Mouse (Mus musculus): Measurements from ENCODE around the gene Orai2. TPM values are rescaled to one million over a fixed set of nuclear protein-coding genes. Genes with fewer than 3 reads are reported as not detected.

The Orai2 gene
- total and polyA plus RNA-seq, 3 experiments = 43.4 to 53.1 (median 50.2) TPM

DNA sequence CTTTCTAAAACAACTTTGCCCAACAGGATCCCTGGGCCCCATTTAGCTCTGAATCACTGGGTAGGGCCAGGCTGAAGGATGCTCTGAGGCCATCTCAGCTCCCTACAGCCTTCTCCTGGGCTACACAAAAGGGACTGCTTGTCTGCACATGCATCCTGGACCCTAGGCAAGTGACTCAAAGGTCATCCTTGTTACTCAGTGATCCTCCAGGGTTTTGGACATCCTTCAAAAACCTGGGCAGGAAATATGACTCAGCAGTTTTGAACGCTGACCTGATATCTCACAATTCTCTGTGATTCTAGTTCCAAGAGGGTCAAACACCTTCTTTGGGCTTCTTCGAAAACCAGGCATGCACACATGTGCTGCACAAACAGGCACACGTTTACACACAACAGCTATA lies 61.5 kb downstream of the Orai2 start:
- Histone ChIP-seq H3K27me3 (ENCODE audit: insufficient read depth, low read length) (peaks cover 59% of the 10 kb centered on the region), H3K9me3 (replicated peaks) (peaks cover 4% of the 10 kb centered on the region), H3K4me3 (ENCODE audit: low read depth, low read length) (no peak overlapping the region), H3K36me3 (replicated peaks) (no peaks in the 10 kb centered on the region), H3K4me1 (ENCODE audit: insufficient read depth, low read depth, low read length) (peaks cover 11% of the 10 kb centered on the region; the same call in 1 of the 2 replicates)
- no peak for DNase-seq (ENCODE audit: low spot score)
- no peak for TF ChIP-seq POLR2AphosphoS5 (IDR thresholded peaks at IDR 0.05; ENCODE audit: insufficient replicate concordance, low read depth, low read length)
- TF ChIP-seq GATA2 (IDR thresholded peaks at IDR 0.05; ENCODE audit: borderline replicate concordance, low read depth, low read length) = no peak
- no peak for ATAC-seq (ENCODE audit: extremely low read depth, insufficient number of reproducible peaks, low FRiP score, poor library complexity, severe bottlenecking)

DNA sequence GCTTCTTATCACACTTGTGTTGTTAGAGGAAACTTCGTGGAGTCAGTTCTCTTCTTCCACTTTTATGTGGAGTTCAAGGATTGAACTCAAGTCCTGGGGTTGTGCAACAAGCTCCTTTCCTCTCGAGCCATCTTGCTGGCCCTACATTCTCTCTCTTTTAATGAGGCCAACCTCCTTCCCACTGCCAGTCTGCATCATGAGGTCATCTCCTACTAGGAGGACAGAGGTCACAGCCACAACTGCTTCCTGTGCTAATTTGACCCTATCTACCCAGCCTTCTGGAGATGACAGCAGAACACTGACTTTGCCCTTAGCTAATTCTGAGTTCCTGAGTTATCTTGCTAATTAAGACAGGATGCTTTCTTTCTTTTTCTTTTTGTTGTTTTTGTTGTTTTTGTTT lies 62.0 kb downstream of the Orai2 start:
- TF ChIP-seq POLR2AphosphoS5 (IDR thresholded peaks at IDR 0.05; ENCODE audit: insufficient replicate concordance, low read depth, low read length) = no peak
- TF ChIP-seq GATA1 (IDR thresholded peaks at IDR 0.05; ENCODE audit: borderline replicate concordance, low read length) = no peak
- TF ChIP-seq CTCF (IDR thresholded peaks at IDR 0.05; ENCODE audit: low read depth, low read length) = no peak
- no peak for TF ChIP-seq TAL1 (conservative IDR thresholded peaks at IDR 0.05; ENCODE audit: low read depth, low read length)
- no peak for TF ChIP-seq GATA2 (IDR thresholded peaks at IDR 0.05; ENCODE audit: borderline replicate concordance, low read depth, low read length)
- peaks cover 11% of the 10 kb centered on the region; the same call in 1 of the 2 replicates for H3K4me1 ChIP-seq (ENCODE audit: insufficient read depth, low read depth, low read length)
- no peaks in the 10 kb centered on the region for H3K36me3 ChIP-seq (replicated peaks)
- no peak overlapping the region for H3K4me3 ChIP-seq (ENCODE audit: low read depth, low read length)
- ATAC-seq (ENCODE audit: extremely low read depth, insufficient number of reproducible peaks, low FRiP score, poor library complexity, severe bottlenecking) (no peak), DNase-seq (ENCODE audit: low spot score) (no peak)
- peaks cover 4% of the 10 kb centered on the region for H3K9me3 ChIP-seq (replicated peaks)
- peaks cover 62% of the 10 kb centered on the region for H3K27me3 ChIP-seq (ENCODE audit: insufficient read depth, low read length)

DNA sequence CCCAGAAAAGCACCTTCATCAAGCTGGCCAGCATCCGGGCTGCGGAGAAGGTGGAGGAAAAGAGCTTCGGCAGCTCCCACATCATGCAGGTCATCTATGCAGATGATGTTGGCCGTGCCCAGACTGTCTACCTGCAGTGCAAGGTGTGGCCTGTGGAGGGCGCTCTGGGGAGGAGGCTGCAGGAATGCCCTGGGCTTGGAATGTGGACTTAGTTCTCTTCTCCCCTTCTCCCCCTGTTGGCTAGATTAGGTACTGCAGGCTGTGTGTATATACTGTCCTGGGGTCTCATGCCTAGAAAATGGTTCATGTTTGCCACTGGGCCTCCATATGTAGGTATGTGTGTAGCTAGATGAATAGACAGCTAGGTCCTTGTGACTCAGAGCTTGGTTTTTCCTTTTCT lies 66.0 kb downstream of the Orai2 start:
- Histone ChIP-seq H3K36me3 (replicated peaks) (no peaks in the 10 kb centered on the region), H3K9me3 (replicated peaks) (peaks cover 4% of the 10 kb centered on the region), H3K4me1 (ENCODE audit: insufficient read depth, low read depth, low read length) (peaks cover 19% of the 10 kb centered on the region), H3K27me3 (ENCODE audit: insufficient read depth, low read length) (peaks cover 56% of the 10 kb centered on the region), H3K4me3 (ENCODE audit: low read depth, low read length) (no peak overlapping the region)
- TF ChIP-seq CTCF (IDR thresholded peaks at IDR 0.05; ENCODE audit: low read depth, low read length) (peak; percentile 75), TAL1 (conservative IDR thresholded peaks at IDR 0.05; ENCODE audit: low read depth, low read length) (no peak)
- no peak for ATAC-seq (ENCODE audit: extremely low read depth, insufficient number of reproducible peaks, low FRiP score, poor library complexity, severe bottlenecking)
- no peak for DNase-seq (ENCODE audit: low spot score)

DNA sequence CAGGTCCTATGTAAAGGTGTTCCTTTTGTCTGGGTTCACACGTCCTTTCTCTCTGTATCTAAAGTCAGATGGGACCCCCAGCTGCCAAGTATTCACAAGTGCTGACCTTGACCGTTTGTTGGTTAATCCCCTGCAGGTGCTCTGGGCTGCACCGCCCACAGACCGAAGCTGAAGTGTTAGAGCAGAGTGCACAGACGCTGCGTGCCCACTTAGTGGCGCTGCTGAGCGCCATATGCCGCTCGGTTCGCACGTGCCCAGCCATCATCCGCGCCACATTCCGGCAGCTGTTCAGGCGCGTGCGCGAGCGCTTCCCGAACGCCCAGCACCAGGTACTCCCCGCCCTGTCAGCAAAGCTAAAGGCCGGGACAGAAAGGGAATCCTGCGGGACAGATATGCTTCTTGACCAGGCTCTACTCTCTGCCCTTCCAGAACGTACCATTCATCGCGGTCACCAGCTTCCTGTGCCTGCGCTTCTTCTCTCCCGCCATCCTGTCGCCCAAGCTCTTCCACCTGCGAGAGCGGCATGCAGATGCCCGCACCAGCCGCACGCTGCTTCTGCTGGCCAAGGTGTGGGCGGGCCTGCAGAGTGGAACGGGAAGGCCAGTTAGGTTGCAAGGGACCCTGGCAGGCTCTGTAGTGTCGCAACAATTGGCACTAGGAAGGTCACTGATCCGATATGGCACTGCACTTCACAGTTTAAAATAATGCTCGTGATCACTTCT lies 68.3 kb downstream of the Orai2 start:
- ATAC-seq (ENCODE audit: extremely low read depth, insufficient number of reproducible peaks, low FRiP score, poor library complexity, severe bottlenecking) = peak; percentile 45; the same call in 1 of the 2 replicates
- H3K4me1 ChIP-seq (ENCODE audit: insufficient read depth, low read depth, low read length) = peaks cover 18% of the 10 kb centered on the region
- H3K9me3 ChIP-seq (replicated peaks) = peaks cover 4% of the 10 kb centered on the region
- peak overlapping the region; percentile 62; the same call in 1 of the 2 replicates for H3K4me3 ChIP-seq (ENCODE audit: low read depth, low read length)
- peaks cover 51% of the 10 kb centered on the region for H3K27me3 ChIP-seq (ENCODE audit: insufficient read depth, low read length)
- H3K36me3 ChIP-seq (replicated peaks) = no peaks in the 10 kb centered on the region
- TF ChIP-seq GATA2 (IDR thresholded peaks at IDR 0.05; ENCODE audit: borderline replicate concordance, low read depth, low read length) (no peak), POLR2AphosphoS5 (IDR thresholded peaks at IDR 0.05; ENCODE audit: insufficient replicate concordance, low read depth, low read length) (no peak), CTCF (IDR thresholded peaks at IDR 0.05; ENCODE audit: low read depth, low read length) (peak; percentile 79)
- DNase-seq (ENCODE audit: low spot score) = peak; percentile 61

DNA sequence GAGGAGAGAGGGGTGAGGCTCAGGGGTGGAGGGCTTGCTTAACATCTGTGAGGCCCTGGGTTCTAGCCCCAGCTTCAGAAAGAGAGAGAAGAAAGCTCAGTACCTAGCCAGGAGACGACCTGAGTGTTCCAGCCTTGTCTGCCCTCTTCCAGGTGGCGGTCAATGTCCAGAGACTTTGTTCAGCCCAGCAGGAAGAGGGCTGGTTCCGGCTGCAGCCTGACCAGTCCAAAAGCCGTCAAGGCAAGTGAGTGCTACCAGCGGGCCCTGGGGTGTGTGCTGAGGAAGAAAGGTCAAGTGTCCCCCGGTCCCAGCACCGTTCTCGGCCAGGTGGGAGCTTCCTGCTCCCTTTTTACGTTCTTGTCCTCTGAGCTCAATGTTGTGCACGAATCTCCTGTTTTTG lies 72.0 kb downstream of the Orai2 start:
- TF ChIP-seq GATA1 (IDR thresholded peaks at IDR 0.05; ENCODE audit: borderline replicate concordance, low read length) (no peak), CTCF (IDR thresholded peaks at IDR 0.05; ENCODE audit: low read depth, low read length) (no peak), GATA2 (IDR thresholded peaks at IDR 0.05; ENCODE audit: borderline replicate concordance, low read depth, low read length) (no peak), POLR2AphosphoS5 (IDR thresholded peaks at IDR 0.05; ENCODE audit: insufficient replicate concordance, low read depth, low read length) (no peak), TAL1 (conservative IDR thresholded peaks at IDR 0.05; ENCODE audit: low read depth, low read length) (no peak)
- no peaks in the 10 kb centered on the region for H3K36me3 ChIP-seq (replicated peaks)
- peaks cover 37% of the 10 kb centered on the region for H3K27me3 ChIP-seq (ENCODE audit: insufficient read depth, low read length)

More for the DNA sequence above, 72.0 kb downstream of the Orai2 start:
- H3K4me1 ChIP-seq (ENCODE audit: insufficient read depth, low read depth, low read length) = peaks cover 18% of the 10 kb centered on the region
- DNase-seq (ENCODE audit: low spot score) (no peak), ATAC-seq (ENCODE audit: extremely low read depth, insufficient number of reproducible peaks, low FRiP score, poor library complexity, severe bottlenecking) (no peak)
- H3K9me3 ChIP-seq (replicated peaks) = no peaks in the 10 kb centered on the region
- no peak overlapping the region for H3K4me3 ChIP-seq (ENCODE audit: low read depth, low read length)

Other genes with a start within 250 kb of the Orai2 start
- gene Ywhag, start 236.1 kb downstream of the Orai2 start, total RNA-seq (2014; fragmentation: Nextera tagmentation) = 168 and 200 TPM in 2 replicates
- gene Ywhag, start 236.1 kb downstream of the Orai2 start, total RNA-seq (2017) = 73.5 and 99.8 TPM in 2 replicates
- gene Ywhag, start 236.1 kb downstream of the Orai2 start, polyA plus RNA-seq (2012) = 246 and 281 TPM in 2 replicates
- 9.1 and 16.4 TPM in 2 replicates for gene Ssc4d, start 196.2 kb downstream of the Orai2 start, total RNA-seq (2014; fragmentation: Nextera tagmentation)
- 3.2 and 5.5 TPM in 2 replicates for gene Ssc4d, start 196.2 kb downstream of the Orai2 start, total RNA-seq (2017)
- gene Ssc4d, start 196.2 kb downstream of the Orai2 start, polyA plus RNA-seq (2012) = 1.1 and 1.5 TPM in 2 replicates
- gene Zp3, start 190.6 kb downstream of the Orai2 start, total RNA-seq (2014; fragmentation: Nextera tagmentation) = not detected in 2 replicates
- gene Zp3, start 190.6 kb downstream of the Orai2 start, total RNA-seq (2017) = not detected in 2 replicates
- not detected in 2 replicates for gene Zp3, start 190.6 kb downstream of the Orai2 start, polyA plus RNA-seq (2012)
- gene Dtx2, start 175.9 kb downstream of the Orai2 start, total RNA-seq (2014; fragmentation: Nextera tagmentation) = 18.4 and 25.6 TPM in 2 replicates
- gene Dtx2, start 175.9 kb downstream of the Orai2 start, total RNA-seq (2017) = 5.1 and 7.1 TPM in 2 replicates
- 23.7 and 25.2 TPM in 2 replicates for gene Dtx2, start 175.9 kb downstream of the Orai2 start, polyA plus RNA-seq (2012)
- gene Upk3b, start 132.2 kb downstream of the Orai2 start, total RNA-seq (2014; fragmentation: Nextera tagmentation) = not detected in 2 replicates
- 0.05 and 0.06 TPM in 2 replicates for gene Upk3b, start 132.2 kb downstream of the Orai2 start, total RNA-seq (2017)
- gene Upk3b, start 132.2 kb downstream of the Orai2 start, polyA plus RNA-seq (2012) = 0.03 TPM in 1 of 2 replicates, not detected in the other
- gene Upk3bl, start 116.2 kb downstream of the Orai2 start, total RNA-seq (2014; fragmentation: Nextera tagmentation) = not detected in 2 replicates
- gene Upk3bl, start 116.2 kb downstream of the Orai2 start, total RNA-seq (2017) = not detected in 2 replicates
- not detected in 2 replicates for gene Upk3bl, start 116.2 kb downstream of the Orai2 start, polyA plus RNA-seq (2012)
- 0.29 TPM in 1 of 2 replicates, not detected in the other for gene Rasa4, start 86.8 kb downstream of the Orai2 start, total RNA-seq (2014; fragmentation: Nextera tagmentation)
- gene Rasa4, start 86.8 kb downstream of the Orai2 start, total RNA-seq (2017) = 0.38 and 0.81 TPM in 2 replicates
- 0.11 and 0.18 TPM in 2 replicates for gene Rasa4, start 86.8 kb downstream of the Orai2 start, polyA plus RNA-seq (2012)
- 71.5 and 76.8 TPM in 2 replicates for gene Polr2j, start 54.1 kb downstream of the Orai2 start, total RNA-seq (2014; fragmentation: Nextera tagmentation)
- gene Polr2j, start 54.1 kb downstream of the Orai2 start, total RNA-seq (2017) = 192 and 216 TPM in 2 replicates
- 99.2 and 163 TPM in 2 replicates for gene Polr2j, start 54.1 kb downstream of the Orai2 start, polyA plus RNA-seq (2012)
- gene Lrwd1, start 34.6 kb downstream of the Orai2 start, total RNA-seq (2014; fragmentation: Nextera tagmentation) = 16.6 and 16.9 TPM in 2 replicates
- gene Lrwd1, start 34.6 kb downstream of the Orai2 start, total RNA-seq (2017) = 43.3 and 51.8 TPM in 2 replicates
- 92.6 and 112 TPM in 2 replicates for gene Lrwd1, start 34.6 kb downstream of the Orai2 start, polyA plus RNA-seq (2012)
- gene Alkbh4, start 34.6 kb downstream of the Orai2 start, total RNA-seq (2014; fragmentation: Nextera tagmentation) = 21.9 and 24.5 TPM in 2 replicates
- 12.4 and 16.4 TPM in 2 replicates for gene Alkbh4, start 34.6 kb downstream of the Orai2 start, total RNA-seq (2017)
- 36.8 and 38.6 TPM in 2 replicates for gene Alkbh4, start 34.6 kb downstream of the Orai2 start, polyA plus RNA-seq (2012)
- 12.8 and 13.1 TPM in 2 replicates for gene Prkrip1, start 28.2 kb upstream of the Orai2 start, total RNA-seq (2014; fragmentation: Nextera tagmentation)
- gene Prkrip1, start 28.2 kb upstream of the Orai2 start, total RNA-seq (2017) = 47.5 and 55.5 TPM in 2 replicates
- gene Prkrip1, start 28.2 kb upstream of the Orai2 start, polyA plus RNA-seq (2012) = 52.3 and 64.5 TPM in 2 replicates
- not detected in 2 replicates for gene Sh2b2, start 75.8 kb upstream of the Orai2 start, total RNA-seq (2014; fragmentation: Nextera tagmentation)
- gene Sh2b2, start 75.8 kb upstream of the Orai2 start, total RNA-seq (2017) = 0.27 TPM in 1 of 2 replicates, not detected in the other
- not detected in 2 replicates for gene Sh2b2, start 75.8 kb upstream of the Orai2 start, polyA plus RNA-seq (2012)

All from G1E (cell line).